Mouse (Mus musculus): ENCODE measurements around the gene Mmp2.

DNA sequence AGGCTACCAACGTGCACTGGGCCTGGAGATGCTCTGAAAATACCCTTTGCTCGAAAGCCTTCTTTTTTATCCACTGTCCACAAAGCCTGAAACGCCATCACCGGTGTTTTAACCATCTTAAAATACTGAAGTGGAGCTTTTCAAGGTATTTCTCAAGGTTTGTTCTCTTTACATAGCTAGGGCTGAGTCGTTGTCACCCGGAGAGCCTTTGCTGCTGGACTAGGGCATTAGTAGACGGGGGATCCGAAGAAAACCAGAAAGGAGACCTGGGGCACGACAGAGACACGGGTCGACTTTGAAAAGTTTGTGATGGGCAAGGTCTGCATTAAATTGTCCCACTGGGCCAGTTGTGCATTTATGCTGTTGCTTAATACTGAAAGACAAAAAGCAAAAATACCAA is 27.7 kb upstream of the Mmp2 start:
- no peak for TF ChIP-seq CTCF (conservative IDR thresholded peaks at IDR 0.05; ENCODE audit: insufficient read depth, insufficient read length, low read depth, low read length)
- no peak for TF ChIP-seq POLR2A (IDR thresholded peaks at IDR 0.05; ENCODE audit: low read depth, low read length)

Data from kidney, adult 2 months (tissue).